Mouse (Mus musculus) ES-E14 (cell line): ENCODE data around the gene Vrk3.

ENCODE experiments used
- CHD2 ChIP-seq: IDR thresholded peaks from 2 replicates; pipeline ENCODE4 v1.6.1; 2014; ENCODE audit warnings: mild to moderate bottlenecking, low read depth, low read length, inconsistent platforms
- HCFC1 ChIP-seq: IDR thresholded peaks from 2 replicates; pipeline ENCODE4 v1.6.1; 2012; ENCODE audit warnings: low read length, inconsistent platforms, borderline replicate concordance; ENCODE audit not compliant: insufficient read depth
- MAFK ChIP-seq: IDR thresholded peaks from 2 replicates; pipeline ENCODE4 v1.6.1; 2014; ENCODE audit warnings: mild to moderate bottlenecking, low read depth, low read length, inconsistent platforms; ENCODE audit not compliant: insufficient read depth
- ZC3H11A ChIP-seq: IDR thresholded peaks from 2 replicates; pipeline ENCODE4 v1.6.1; 2012; ENCODE audit warnings: low read depth, mild to moderate bottlenecking, inconsistent platforms, low read length, borderline replicate concordance
- ZNF384 ChIP-seq: IDR thresholded peaks from 2 replicates; pipeline ENCODE4 v1.6.1; 2012; ENCODE audit warnings: low read depth, low read length, inconsistent platforms

DNA sequence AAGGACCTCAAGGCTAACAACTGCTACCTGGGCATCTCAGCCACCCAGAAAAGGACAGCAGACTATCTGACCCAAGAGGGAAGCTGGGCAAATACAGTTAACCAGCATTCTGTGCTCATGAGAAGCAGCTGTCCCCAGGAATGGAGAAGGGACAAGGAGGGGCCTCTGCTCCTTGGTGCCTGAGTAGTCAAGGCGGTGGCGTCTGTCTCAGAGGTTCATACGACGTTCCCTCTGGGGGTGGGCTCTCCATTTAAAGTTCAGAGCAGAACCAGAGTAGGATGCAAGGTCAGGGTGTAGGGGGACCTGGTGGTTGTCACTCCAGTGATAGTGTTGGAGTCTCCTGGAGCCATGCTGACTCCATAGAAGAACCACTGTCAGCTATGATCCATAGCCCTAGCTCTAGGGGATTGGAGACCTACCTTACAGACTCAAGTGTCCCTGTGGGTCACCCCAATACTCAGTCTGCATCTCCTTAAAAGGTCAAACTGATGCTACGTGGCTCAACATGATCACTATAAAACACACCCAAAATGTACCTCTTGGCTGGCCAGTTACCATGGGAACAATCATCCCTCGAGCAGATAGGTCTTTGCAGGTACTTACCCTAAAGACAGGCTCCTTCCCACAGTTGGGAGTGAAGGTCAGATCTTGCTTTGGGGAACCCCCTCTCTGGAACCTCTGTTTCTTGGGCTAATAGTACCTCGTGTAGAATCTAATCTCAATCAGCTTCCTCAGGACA lies 62.8 kb downstream of the Vrk3 start:
- TF ChIP-seq HCFC1 (no peak), CHD2 (no peak), MAFK (no peak), ZNF384 (no peak), ZC3H11A (no peak)
